Mouse (Mus musculus) bone marrow, adult 2 months (tissue): ENCODE measurements around the gene Fam20c.

Source experiments
- CTCF ChIP-seq: fragments of 200-500 bp; IDR thresholded peaks from 2 replicates; pipeline ENCODE4 v1.5.1; 2011; ENCODE audit warnings: low read length, control low read depth; ENCODE audit not compliant: control insufficient read depth, insufficient read depth
- POLR2A ChIP-seq: fragments of 200-500 bp; IDR thresholded peaks from 2 replicates; pipeline ENCODE4 v1.6.1; 2011; ENCODE audit warnings: low read depth, mild to moderate bottlenecking, control low read depth, low read length, borderline replicate concordance; ENCODE audit not compliant: control insufficient read depth

DNA sequence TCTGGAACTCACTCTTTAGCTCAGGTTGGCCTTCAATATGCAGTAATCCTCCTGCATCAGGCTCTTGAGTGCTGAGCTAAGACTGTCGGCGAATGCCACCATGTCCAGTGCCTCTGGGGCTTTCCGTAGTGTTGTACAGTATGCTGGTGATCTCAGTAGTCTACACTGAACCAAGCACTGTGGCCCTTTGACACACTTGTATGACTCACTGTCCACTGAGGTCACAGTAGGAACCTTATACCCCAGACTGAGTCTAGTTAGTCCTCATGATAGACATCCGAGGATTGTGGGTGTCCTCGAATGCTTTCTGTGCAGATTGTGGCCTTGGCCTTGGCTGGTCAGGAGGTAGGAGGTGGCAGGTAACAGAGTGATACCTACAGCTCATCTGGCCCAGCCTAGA, 20.8 kb downstream of the Fam20c start:
- TF ChIP-seq POLR2A = no peak
- no peak for TF ChIP-seq CTCF
